Comparison of ENCODE assay signal across 23 mouse cellular contexts in the genomic region with DNA sequence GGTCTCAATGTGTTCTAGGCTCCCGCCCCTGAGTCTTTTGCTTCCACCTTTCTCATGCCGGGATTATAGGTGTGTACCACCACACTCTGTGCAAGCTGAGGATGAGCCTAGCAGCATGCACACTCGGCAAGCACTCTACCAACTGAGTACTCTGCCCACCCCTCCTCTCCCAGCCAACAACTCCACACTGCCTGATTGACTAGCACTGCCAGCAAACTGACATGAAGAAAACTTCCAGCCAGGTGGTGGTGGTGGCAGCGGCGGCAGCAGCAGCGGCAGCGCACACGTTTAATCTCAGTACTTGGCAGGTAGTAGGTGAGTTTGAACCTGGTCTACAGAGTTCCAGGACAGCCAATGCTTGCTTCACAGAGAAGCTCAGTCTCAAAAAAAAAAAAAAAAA. TPM values are rescaled to one million over a fixed set of nuclear protein-coding genes. Genes with fewer than 3 reads are reported as not detected.
DNase-seq lines count a peak whose midpoint lies in the region; ATAC-seq and TF ChIP-seq lines count a peak whose summit lies in the region.
"Had no signal": no experiment of that assay in that cellular context is flagged by ENCODE, and none has a peak within 500 bp of the region (broad histone marks: within the 10 kb centered on the region; RNA-seq: fewer than 3 reads in every experiment).

No protein-coding gene starts in this region.

- no peak overlapping the region for H3K4me3 ChIP-seq in thymus, adult 2 months (ENCODE audit: control insufficient read depth, insufficient read depth, low read length)
- H3K4me3 ChIP-seq: embryonic facial prominence, embryonic 10.5 days; forebrain, embryonic 13.5 days; heart, embryonic 10.5 days; hindbrain, embryonic 12.5 days had no signal

- DNase-seq in CD4-positive, CD25-positive, alpha-beta regulatory T cell, adult 2 months (ENCODE audit: low read depth, low spot score), result peak; percentile 33
- DNase-seq in thymus, adult 2 months, result no peak
- no peak for DNase-seq in thymus, postnatal 36 days
- DNase-seq in induced T-regulatory cell, adult 2 months (ENCODE audit: low read depth), result peak; percentile 53
- DNase-seq in lung, postnatal 36 days, result no peak
- no peak for DNase-seq in left cerebral cortex, adult 8-10 months (ENCODE audit: low spot score in 2 of 2)
- DNase-seq: adrenal gland, postnatal 14 days; cerebellum, adult 18-20 months; cerebellum, adult 9-11 months; cerebellum, postnatal 36 days; forebrain, postnatal 0 days; gastrocnemius, postnatal 14 days; heart, postnatal 10 days; heart, postnatal 4 days had no signal

- WGBS in thymus, adult 2 months, result 83% methylated on average over 8 of the region's 8 CpGs

- ATAC-seq in CD4-positive, CD25-positive, alpha-beta regulatory T cell, adult 4 months, result no peak
- ATAC-seq: forebrain, embryonic 13.5 days; forebrain, postnatal 0 days; hindbrain, embryonic 16.5 days had no signal

- peaks cover 43% of the 10 kb centered on the region for H3K4me1 ChIP-seq in thymus, adult 2 months (replicated peaks; ENCODE audit: control insufficient read depth, insufficient read depth, low read length)
- H3K4me1 ChIP-seq: embryonic facial prominence, embryonic 10.5 days; forebrain, embryonic 13.5 days; heart, embryonic 10.5 days; hindbrain, embryonic 12.5 days had no signal

- no peak for TF ChIP-seq POLR2A in thymus, adult 2 months (IDR thresholded peaks at IDR 0.05; ENCODE audit: control insufficient read depth, extremely low read depth, insufficient read depth, low read length, poor library complexity)

- H3K27me3 ChIP-seq in thymus, adult 2 months (ENCODE audit: control insufficient read depth, insufficient read depth, low read length), result no peaks in the 10 kb centered on the region
- H3K27me3 ChIP-seq: forebrain, embryonic 13.5 days; hindbrain, embryonic 12.5 days had no signal

- no peak for TF ChIP-seq CTCF in thymus, adult 2 months (IDR thresholded peaks at IDR 0.05; ENCODE audit: borderline replicate concordance, control insufficient read depth, extremely low read depth, insufficient read depth, low read length, poor library complexity)

- 0 out of 2 replicates have a peak overlapping the region, but pooled peaks have one; percentile 15 for H3K27ac ChIP-seq in thymus, adult 2 months (ENCODE audit: control insufficient read depth, insufficient read depth, low read length)
- H3K27ac ChIP-seq: embryonic facial prominence, embryonic 10.5 days; forebrain, embryonic 13.5 days; heart, embryonic 10.5 days; hindbrain, embryonic 12.5 days had no signal

- no peaks in the 10 kb centered on the region for H3K36me3 ChIP-seq in thymus, adult 2 months (ENCODE audit: control insufficient read depth, insufficient read depth, low read length)
- H3K36me3 ChIP-seq: embryonic facial prominence, embryonic 10.5 days; heart, embryonic 10.5 days; hindbrain, embryonic 12.5 days had no signal

RNA-seq across cellular contexts. Expression of a gene that starts 36.1 kb away (rescaled TPM):
- polyA plus RNA-seq in CD4-positive, CD25-positive, alpha-beta regulatory T cell, adult 4 months (2017; shearing (Covaris generic)), result 100 to 1,000 TPM in 1 of 2 experiments, 10 to 100 TPM in 1; 93.9 to 121 TPM
- 7.7 and 9.9 TPM in 2 replicates for polyA plus RNA-seq in thymus, adult 2 months (2012; rRNA removed)
- not detected for total RNA-seq in left cerebral cortex, adult 8-10 months (2022)
- total RNA-seq: forebrain, postnatal 0 days; gastrocnemius, adult 18-20 months; gastrocnemius, postnatal 14 days; MEL had no signal
- polyA plus RNA-seq: embryonic facial prominence, embryonic 10.5 days; forebrain, embryonic 13.5 days; forebrain, postnatal 0 days; heart, embryonic 10.5 days; heart, embryonic 14.5 days; hindbrain, embryonic 12.5 days; hindbrain, embryonic 16.5 days had no signal

RNA-seq across cellular contexts. Expression of a gene that starts 43.0 kb away (rescaled TPM):
- 10 to 100 TPM; 13.3 to 17.6 TPM for polyA plus RNA-seq in CD4-positive, CD25-positive, alpha-beta regulatory T cell, adult 4 months (2017; shearing (Covaris generic))
- 38.7 and 50.4 TPM in 2 replicates for polyA plus RNA-seq in thymus, adult 2 months (2012; rRNA removed)
- 10 to 100 TPM; 60.4 to 67.8 (median 61.9) TPM for total RNA-seq in left cerebral cortex, adult 8-10 months (2022)

Comparison
In these comparisons a context has a peak if more than half of its experiments do, and no peak if none do; other contexts are left out.
1. DNase-seq: peak in CD4-positive, CD25-positive, alpha-beta regulatory T cell, adult 2 months (single experiment) and induced T-regulatory cell, adult 2 months (single experiment); none in thymus, adult 2 months (single experiment), thymus, postnatal 36 days (0 of 2), lung, postnatal 36 days (single experiment) and left cerebral cortex, adult 8-10 months (0 of 2).